Mouse (Mus musculus) CD4-positive helper T cell, adult 2 months (primary cell): ENCODE measurements around the gene Cinp.
A peak's percentile ranks its signal among the peaks of the same experiment; 100 is the strongest.

ENCODE experiments used
- DNase-seq: peaks from one replicate; pipeline ENCODE4 v3.0.0-alpha.2; 2012; ENCODE audit warnings: low read depth, missing footprints, low spot score

The Cinp gene

GRCm38 (mm10) chr12:110889036-110890020 is at the start of gene Cinp, which contains the start of gene Tecpr2:
TSS of gene Cinp (minus strand) at chr12:110889145.
TSS of gene Tecpr2 (plus strand) at chr12:110889264.
- DNase-seq = peak; percentile 99

- DNase-seq = no peak
These were observed 48.6 kb upstream of the Cinp start for GRCm38 (mm10) chr12:110937496-110937895.

GRCm38 (mm10) chr12:110935983-110936620 is 47.2 kb upstream of the Cinp start:
- DNase-seq = peak; percentile 59

- peak; percentile 19 for DNase-seq
These were observed 43.9 kb upstream of the Cinp start for GRCm38 (mm10) chr12:110932820-110933219.

- no peak for DNase-seq
These were observed 32.6 kb upstream of the Cinp start for GRCm38 (mm10) chr12:110921572-110921971.

- DNase-seq = no peak
These were observed 31.3 kb upstream of the Cinp start for GRCm38 (mm10) chr12:110920254-110920653.

GRCm38 (mm10) chr12:110915761-110916160 is 26.8 kb upstream of the Cinp start:
- DNase-seq = no peak

- DNase-seq = no peak
These were observed 21.0 kb upstream of the Cinp start for GRCm38 (mm10) chr12:110909962-110910361.

- DNase-seq = no peak
These were observed 18.9 kb upstream of the Cinp start for GRCm38 (mm10) chr12:110907845-110908244.

- peak; percentile 23 for DNase-seq
These were observed 14.6 kb upstream of the Cinp start for GRCm38 (mm10) chr12:110903536-110903935.

GRCm38 (mm10) chr12:110902106-110902505 is 13.2 kb upstream of the Cinp start:
- DNase-seq = no peak

GRCm38 (mm10) chr12:110891887-110892286 is 2.9 kb upstream of the Cinp start:
- DNase-seq = no peak

GRCm38 (mm10) chr12:110888606-110889005 is 339 bp downstream of the Cinp start:
- DNase-seq = no peak

GRCm38 (mm10) chr12:110888106-110888505 is 839 bp downstream of the Cinp start:
- DNase-seq = peak; percentile 39

- no peak for DNase-seq
These were observed 3.7 kb downstream of the Cinp start for GRCm38 (mm10) chr12:110885251-110885650.

- no peak for DNase-seq
These were observed 6.7 kb downstream of the Cinp start for GRCm38 (mm10) chr12:110882291-110882690.

GRCm38 (mm10) chr12:110875351-110875750 is 13.6 kb downstream of the Cinp start:
- DNase-seq = no peak

GRCm38 (mm10) chr12:110871247-110871646 is 17.7 kb downstream of the Cinp start:
- no peak for DNase-seq

GRCm38 (mm10) chr12:110870107-110870506 is 18.8 kb downstream of the Cinp start:
- no peak for DNase-seq

- DNase-seq = no peak
These were observed 23.0 kb downstream of the Cinp start for GRCm38 (mm10) chr12:110865989-110866388.

- DNase-seq = no peak
These were observed 23.4 kb downstream of the Cinp start for GRCm38 (mm10) chr12:110865571-110865970.

- no peak for DNase-seq
These were observed 24.9 kb downstream of the Cinp start for GRCm38 (mm10) chr12:110864008-110864407.

GRCm38 (mm10) chr12:110861256-110861655 is 27.7 kb downstream of the Cinp start:
- peak; percentile 72 for DNase-seq
